Mouse (Mus musculus): ENCODE results near the gene Hsd3b4.
"Not testable (repeated sequence)": the region's sequence is repeated elsewhere in the genome, so short reads cannot be mapped to it uniquely, and the experiment has no call there.

GRCm38 (mm10) chr3:98524978-98525377, 14.7 kb upstream of the Hsd3b4 start:
- TF ChIP-seq CTCF (IDR thresholded peaks at IDR 0.05; ENCODE audit: extremely low read depth, insufficient read length, insufficient replicate concordance, low read depth, low read length); POLR2A (IDR thresholded peaks at IDR 0.05; ENCODE audit: low read depth, low read length): not testable (repeated sequence)
